Mouse (Mus musculus): ENCODE data around the gene Pla2g4d.

DNA sequence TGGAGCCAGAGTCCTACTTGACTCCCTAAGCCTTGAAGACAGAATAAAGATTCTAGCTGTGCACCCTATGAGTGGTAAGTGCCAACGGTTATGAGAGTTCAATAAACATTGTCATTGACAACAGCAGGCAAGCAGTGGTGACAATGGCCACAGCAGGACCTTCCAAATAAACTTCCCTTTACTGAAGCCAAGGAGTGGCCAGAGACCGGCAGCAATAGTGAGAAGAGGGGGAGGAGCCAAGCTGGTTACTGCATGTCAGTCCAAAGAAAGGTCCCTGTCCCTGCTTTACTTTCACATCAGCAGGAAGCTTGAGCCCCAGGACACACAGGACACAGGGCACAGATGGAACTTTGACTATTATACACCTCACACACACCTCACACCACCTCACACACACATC is 7.2 kb upstream of the Pla2g4d start:
- TF ChIP-seq CTCF (IDR thresholded peaks at IDR 0.05; ENCODE audit: low read depth, low read length) (no peak), POLR2A (IDR thresholded peaks at IDR 0.05; ENCODE audit: insufficient read depth, low read length) (no peak)

Data from ES-Bruce4 (cell line).